Mouse (Mus musculus): ENCODE results near the gene Ttc38. TPM values are rescaled to one million over a fixed set of nuclear protein-coding genes. Genes with fewer than 3 reads are reported as not detected.
A peak's percentile ranks its signal among the peaks of the same experiment; 100 is the strongest.

The Ttc38 gene
- polyA plus RNA-seq, 1 experiment, result 30.6 TPM

DNA sequence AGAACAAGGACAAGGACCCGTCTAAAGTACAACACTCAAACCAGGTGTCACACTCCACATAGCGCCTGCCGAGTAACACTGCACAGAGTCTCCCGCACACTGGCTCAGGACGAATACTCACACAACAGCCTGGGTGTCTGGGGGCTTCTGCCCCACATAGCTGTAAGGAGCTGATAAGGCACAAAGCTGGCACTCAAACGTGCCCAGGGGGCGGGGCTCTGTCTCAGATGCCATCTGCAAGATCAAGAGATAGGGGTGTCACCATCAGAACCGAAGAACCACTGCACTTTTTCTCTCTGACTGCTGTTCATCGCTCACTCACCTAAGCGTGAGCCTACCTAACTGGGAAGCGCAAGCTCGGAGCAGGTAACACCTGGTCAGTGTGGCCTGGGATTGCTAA, 23.0 kb upstream of the Ttc38 start:
- Histone ChIP-seq H3K27ac (replicated peaks; ENCODE audit: low read depth, low read length) (no peak overlapping the region), H3K4me1 (ENCODE audit: control insufficient read depth, insufficient read depth, insufficient read length, low read length) (peaks cover 5% of the 10 kb centered on the region; the same call in 1 of the 2 replicates), H3K4me3 (ENCODE audit: insufficient read depth, low read depth, low read length) (no peak overlapping the region)

- Histone ChIP-seq H3K4me1 (ENCODE audit: control insufficient read depth, insufficient read depth, insufficient read length, low read length) (peaks cover 5% of the 10 kb centered on the region; the same call in 1 of the 2 replicates), H3K4me3 (ENCODE audit: insufficient read depth, low read depth, low read length) (peak overlapping the region; percentile 71; the same call in 1 of the 2 replicates), H3K27ac (replicated peaks; ENCODE audit: low read depth, low read length) (0 out of 2 replicates have a peak overlapping the region, but pooled peaks have one; percentile 51)
Observed at GRCm38 (mm10) chr15:85810462-85810805, 21.7 kb upstream of the Ttc38 start.

GRCm38 (mm10) chr15:85810806-85811521, 21.1 kb upstream of the Ttc38 start:
- H3K4me3 ChIP-seq (ENCODE audit: insufficient read depth, low read depth, low read length), result peak overlapping the region; percentile 71
- peaks cover 5% of the 10 kb centered on the region; the same call in 1 of the 2 replicates for H3K4me1 ChIP-seq (ENCODE audit: control insufficient read depth, insufficient read depth, insufficient read length, low read length)
- H3K27ac ChIP-seq (replicated peaks; ENCODE audit: low read depth, low read length), result peak overlapping the region; percentile 51

DNA sequence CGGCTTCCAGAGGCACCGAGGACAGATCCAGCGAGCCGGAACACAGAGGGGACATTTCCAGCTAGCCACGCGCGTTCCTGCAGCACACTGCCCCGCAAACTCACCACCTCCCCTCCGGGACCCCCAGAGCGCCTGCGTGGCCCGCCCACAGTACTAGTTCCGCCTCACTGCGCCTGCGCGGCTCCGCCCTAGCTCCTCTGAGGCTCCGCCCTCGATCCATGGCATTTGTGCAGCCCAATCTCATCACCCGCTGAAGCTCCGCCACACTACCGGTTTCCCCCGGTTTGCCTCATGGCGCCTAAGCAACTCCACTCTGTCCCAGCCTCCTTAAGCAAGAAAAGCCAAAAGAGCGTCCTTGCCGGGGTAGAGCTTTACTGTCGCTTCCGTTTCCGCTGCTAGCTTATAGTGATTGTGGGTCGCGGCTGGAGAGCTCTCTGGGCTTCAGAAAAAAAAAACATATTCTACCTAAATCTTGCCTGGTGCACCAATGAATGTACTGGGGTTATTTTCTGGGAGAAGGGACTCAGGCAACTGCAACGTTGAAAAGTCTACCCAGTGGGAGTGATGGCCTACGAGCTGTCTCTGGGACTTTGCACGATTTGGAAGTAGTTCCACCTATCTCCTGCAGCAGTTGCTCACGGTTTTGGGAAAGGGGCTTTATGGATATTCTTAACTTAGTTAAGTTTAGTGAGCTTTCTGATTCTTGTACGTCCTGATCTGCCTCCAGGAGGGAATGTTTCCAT, 20.4 kb upstream of the Ttc38 start, which contains the start of gene Cdpf1:
Gene Cdpf1 (minus strand): TSS at position 163 of the 743 bp plus-strand sequence.
- peak within 1 kb of the TSS; percentile 71 for H3K4me3 ChIP-seq (ENCODE audit: insufficient read depth, low read depth, low read length)
- peaks cover 5% of the 10 kb centered on the region; the same call in 1 of the 2 replicates for H3K4me1 ChIP-seq (ENCODE audit: control insufficient read depth, insufficient read depth, insufficient read length, low read length)

GRCm38 (mm10) chr15:85813428-85813827, 18.7 kb upstream of the Ttc38 start:
- peaks cover 5% of the 10 kb centered on the region; the same call in 1 of the 2 replicates for H3K4me1 ChIP-seq (ENCODE audit: control insufficient read depth, insufficient read depth, insufficient read length, low read length)
- no peak overlapping the region for H3K27ac ChIP-seq (replicated peaks; ENCODE audit: low read depth, low read length)
- no peak overlapping the region for H3K4me3 ChIP-seq (ENCODE audit: insufficient read depth, low read depth, low read length)

More for the DNA sequence above, 20.4 kb upstream of the Ttc38 start, which contains the start of gene Cdpf1:
- H3K27ac ChIP-seq (replicated peaks; ENCODE audit: low read depth, low read length), result peak within 1 kb of the TSS; percentile 51

- peak within 1 kb of the TSS; percentile 51 for H3K4me3 ChIP-seq (ENCODE audit: insufficient read depth, low read depth, low read length)
- no peak within 1 kb of the TSS for H3K27ac ChIP-seq (replicated peaks; ENCODE audit: low read depth, low read length)
- H3K4me1 ChIP-seq (ENCODE audit: control insufficient read depth, insufficient read depth, insufficient read length, low read length), result no peaks in the 10 kb centered on the region
Observed at GRCm38 (mm10) chr15:85821203-85822010, 10.7 kb upstream of the Ttc38 start, which contains the start of gene Pkdrej. TSS of gene Pkdrej (minus strand) at chr15:85821734.

GRCm38 (mm10) chr15:85822011-85822359, 10.1 kb upstream of the Ttc38 start:
- Histone ChIP-seq H3K4me1 (ENCODE audit: control insufficient read depth, insufficient read depth, insufficient read length, low read length) (peaks cover 3% of the 10 kb centered on the region; the same call in 1 of the 2 replicates), H3K4me3 (ENCODE audit: insufficient read depth, low read depth, low read length) (peak overlapping the region; percentile 51), H3K27ac (replicated peaks; ENCODE audit: low read depth, low read length) (no peak overlapping the region)

DNA sequence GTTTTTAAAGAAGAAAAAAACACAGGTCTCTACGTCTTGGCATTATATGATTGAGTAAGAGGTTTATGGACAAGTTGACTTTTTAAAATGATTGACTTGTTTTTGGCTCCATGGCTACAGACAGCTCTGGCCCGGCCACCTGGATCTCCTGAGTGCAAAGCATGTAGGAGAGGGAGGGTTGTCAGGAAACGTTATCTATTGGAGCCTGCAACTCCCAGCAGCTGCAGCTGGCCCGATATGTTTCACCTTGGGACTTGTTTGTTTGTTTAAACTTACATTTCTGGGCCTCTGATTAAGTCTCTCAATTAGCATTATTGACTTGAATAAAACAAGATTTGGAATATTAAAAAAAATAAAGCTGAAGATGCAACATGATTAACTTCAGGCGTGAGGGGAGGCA, 5.4 kb upstream of the Ttc38 start:
- H3K4me1 ChIP-seq (ENCODE audit: control insufficient read depth, insufficient read depth, insufficient read length, low read length), result peaks cover 3% of the 10 kb centered on the region; the same call in 1 of the 2 replicates

DNA sequence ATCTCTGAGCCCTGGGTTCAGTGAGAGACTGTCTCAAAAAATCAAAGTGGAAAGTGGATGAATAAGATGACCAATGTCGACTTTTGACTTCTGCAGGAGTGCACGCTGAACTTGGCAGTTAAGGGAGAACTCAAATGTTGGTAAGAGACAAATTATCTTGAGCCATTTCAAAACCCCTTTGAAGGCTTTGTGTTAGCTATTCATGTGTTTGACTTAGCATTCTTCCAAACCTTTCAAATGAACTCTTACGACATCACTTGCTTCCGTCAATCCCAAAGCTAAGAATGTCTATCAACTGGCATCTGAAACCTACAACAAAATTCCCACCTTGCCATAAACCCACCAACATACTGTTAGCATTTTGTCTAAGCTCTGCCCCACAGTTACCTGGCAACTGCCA, 4.0 kb upstream of the Ttc38 start:
- peaks cover 3% of the 10 kb centered on the region; the same call in 1 of the 2 replicates for H3K4me1 ChIP-seq (ENCODE audit: control insufficient read depth, insufficient read depth, insufficient read length, low read length)
- no peak overlapping the region for H3K4me3 ChIP-seq (ENCODE audit: insufficient read depth, low read depth, low read length)
- H3K27ac ChIP-seq (replicated peaks; ENCODE audit: low read depth, low read length), result no peak overlapping the region

More for the DNA sequence above, 5.4 kb upstream of the Ttc38 start:
- no peak overlapping the region for H3K27ac ChIP-seq (replicated peaks; ENCODE audit: low read depth, low read length)
- H3K4me3 ChIP-seq (ENCODE audit: insufficient read depth, low read depth, low read length), result no peak overlapping the region

- Histone ChIP-seq H3K27ac (replicated peaks; ENCODE audit: low read depth, low read length) (no peak overlapping the region), H3K4me1 (ENCODE audit: control insufficient read depth, insufficient read depth, insufficient read length, low read length) (peaks cover 3% of the 10 kb centered on the region; the same call in 1 of the 2 replicates), H3K4me3 (ENCODE audit: insufficient read depth, low read depth, low read length) (no peak overlapping the region)
Observed at GRCm38 (mm10) chr15:85829470-85829869, 2.6 kb upstream of the Ttc38 start.

- Histone ChIP-seq H3K4me3 (ENCODE audit: insufficient read depth, low read depth, low read length) (peak overlapping the region; percentile 90), H3K27ac (replicated peaks; ENCODE audit: low read depth, low read length) (no peak overlapping the region), H3K4me1 (ENCODE audit: control insufficient read depth, insufficient read depth, insufficient read length, low read length) (no peaks in the 10 kb centered on the region)
Observed at GRCm38 (mm10) chr15:85832599-85832998, 493 bp downstream of the Ttc38 start.

DNA sequence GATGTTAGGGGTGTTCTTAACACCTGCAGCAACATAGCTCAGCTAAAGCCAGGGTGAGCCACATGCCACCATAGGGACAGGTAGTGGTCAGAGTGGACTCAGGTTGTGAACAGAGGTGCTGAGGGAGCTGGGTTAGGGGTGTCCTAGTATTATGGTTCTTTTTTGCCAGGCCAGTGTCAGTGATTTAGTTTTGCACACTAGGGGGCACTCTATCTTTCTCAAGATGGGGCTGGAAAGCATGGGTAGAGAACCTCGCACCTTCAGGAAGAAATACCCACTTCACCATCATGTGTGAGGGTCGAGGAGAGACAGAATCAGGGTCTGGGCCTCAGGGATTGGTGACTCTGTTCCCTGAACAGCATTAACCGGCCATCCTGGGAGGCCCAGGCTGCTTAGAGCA, 3.2 kb downstream of the Ttc38 start:
- Histone ChIP-seq H3K4me3 (ENCODE audit: insufficient read depth, low read depth, low read length) (no peak overlapping the region), H3K27ac (replicated peaks; ENCODE audit: low read depth, low read length) (no peak overlapping the region), H3K4me1 (ENCODE audit: control insufficient read depth, insufficient read depth, insufficient read length, low read length) (no peaks in the 10 kb centered on the region)

DNA sequence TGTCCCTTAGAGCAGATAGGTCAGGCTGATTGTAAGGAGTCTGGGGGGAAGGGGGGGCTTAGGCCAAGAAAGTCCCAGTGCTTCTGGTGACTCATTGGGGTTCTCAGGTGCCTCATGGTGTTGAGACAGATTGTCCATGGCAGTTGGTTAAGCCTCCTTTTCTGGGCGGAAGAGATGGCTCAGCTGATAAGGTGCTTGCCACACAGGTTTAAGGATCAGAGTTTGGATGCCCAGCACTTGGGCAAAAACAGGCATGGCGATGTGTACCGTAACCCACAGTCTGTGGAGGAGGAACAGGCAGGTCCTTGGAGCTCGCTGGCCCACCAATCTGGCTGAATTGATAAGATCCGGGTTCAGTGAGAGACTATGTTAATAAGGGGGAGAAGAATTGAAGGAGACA, 4.8 kb downstream of the Ttc38 start:
- Histone ChIP-seq H3K4me1 (ENCODE audit: control insufficient read depth, insufficient read depth, insufficient read length, low read length) (no peaks in the 10 kb centered on the region), H3K4me3 (ENCODE audit: insufficient read depth, low read depth, low read length) (no peak overlapping the region), H3K27ac (replicated peaks; ENCODE audit: low read depth, low read length) (no peak overlapping the region)

DNA sequence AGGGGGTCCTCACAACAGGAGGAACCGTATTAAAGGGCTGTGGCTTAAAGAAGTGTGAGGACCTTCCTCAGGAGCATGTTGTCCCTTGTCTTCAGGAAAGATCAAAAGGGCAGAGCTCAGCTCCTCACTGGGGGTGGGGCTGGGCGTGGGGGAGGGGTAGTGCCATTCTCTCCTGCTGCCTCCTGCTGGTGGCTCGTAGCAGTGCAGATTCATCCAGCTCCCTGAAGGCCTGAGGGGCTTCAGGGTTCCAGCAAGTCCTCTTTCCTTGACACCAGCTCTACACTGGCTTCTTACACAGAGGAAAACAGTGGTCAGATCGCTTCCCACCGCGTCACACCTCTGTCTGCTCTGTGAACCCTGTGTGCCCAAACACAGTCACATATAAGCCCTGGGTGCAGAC, 8.9 kb downstream of the Ttc38 start:
- Histone ChIP-seq H3K27ac (replicated peaks; ENCODE audit: low read depth, low read length) (no peak overlapping the region), H3K4me1 (ENCODE audit: control insufficient read depth, insufficient read depth, insufficient read length, low read length) (no peaks in the 10 kb centered on the region), H3K4me3 (ENCODE audit: insufficient read depth, low read depth, low read length) (no peak overlapping the region)

All from brown adipose tissue, adult 24 weeks (tissue).